Mouse (Mus musculus) neural tube, embryonic 10.5 days (tissue): ENCODE data around the gene Tpst2.

Experiments
- DNase-seq: peaks from one replicate; pipeline ENCODE4 v3.0.0-alpha.2; 2017; ENCODE audit warnings: low spot score; ENCODE audit errors: extremely low spot score

Tpst2 gene

DNA sequence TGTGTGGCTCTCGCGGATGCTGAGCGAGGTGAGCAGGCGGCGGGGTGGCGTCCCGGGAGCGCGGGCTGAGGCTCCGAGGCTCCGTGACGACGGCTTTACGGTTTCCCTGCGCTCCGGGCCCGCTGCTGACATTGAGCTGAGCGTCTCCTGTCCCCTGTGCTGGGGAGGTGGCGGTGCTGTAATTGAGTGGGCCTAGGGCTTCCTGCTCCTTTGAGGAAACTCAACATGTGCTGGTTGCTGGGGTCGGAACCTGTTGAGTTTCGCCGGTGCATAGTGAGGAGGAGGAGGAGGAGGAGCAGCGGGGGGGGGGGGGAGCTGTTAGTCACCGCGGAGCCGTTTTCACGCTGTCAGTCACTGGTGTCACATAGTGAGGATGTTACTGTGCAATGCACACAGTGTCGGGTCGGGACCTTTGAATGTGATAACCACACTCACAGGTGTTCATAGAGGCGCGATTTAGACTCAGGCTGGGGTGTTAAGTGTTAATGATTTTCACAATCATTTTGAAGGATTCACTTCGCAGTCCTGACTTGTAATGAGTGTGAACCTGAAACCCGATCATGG is 50.0 kb downstream of the Tpst2 start:
- no peak for DNase-seq

DNA sequence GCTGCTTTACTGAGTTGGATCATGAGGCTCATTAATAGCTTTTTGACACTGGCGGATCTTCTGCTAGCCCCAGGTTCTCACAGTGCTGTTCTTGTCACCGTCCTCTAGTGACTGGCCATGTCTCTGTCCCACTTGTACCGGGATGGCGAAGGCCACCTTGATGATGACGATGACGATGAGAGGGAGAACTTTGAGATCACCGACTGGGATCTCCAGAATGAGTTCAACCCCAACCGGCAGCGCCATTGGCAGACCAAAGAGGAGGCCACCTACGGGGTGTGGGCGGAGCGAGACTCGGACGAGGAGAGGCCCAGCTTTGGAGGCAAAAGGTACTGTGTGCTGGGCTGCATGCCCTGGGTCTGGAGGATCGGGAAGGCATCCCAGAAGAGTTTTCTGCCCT is 51.4 kb downstream of the Tpst2 start:
- no peak for DNase-seq

DNA sequence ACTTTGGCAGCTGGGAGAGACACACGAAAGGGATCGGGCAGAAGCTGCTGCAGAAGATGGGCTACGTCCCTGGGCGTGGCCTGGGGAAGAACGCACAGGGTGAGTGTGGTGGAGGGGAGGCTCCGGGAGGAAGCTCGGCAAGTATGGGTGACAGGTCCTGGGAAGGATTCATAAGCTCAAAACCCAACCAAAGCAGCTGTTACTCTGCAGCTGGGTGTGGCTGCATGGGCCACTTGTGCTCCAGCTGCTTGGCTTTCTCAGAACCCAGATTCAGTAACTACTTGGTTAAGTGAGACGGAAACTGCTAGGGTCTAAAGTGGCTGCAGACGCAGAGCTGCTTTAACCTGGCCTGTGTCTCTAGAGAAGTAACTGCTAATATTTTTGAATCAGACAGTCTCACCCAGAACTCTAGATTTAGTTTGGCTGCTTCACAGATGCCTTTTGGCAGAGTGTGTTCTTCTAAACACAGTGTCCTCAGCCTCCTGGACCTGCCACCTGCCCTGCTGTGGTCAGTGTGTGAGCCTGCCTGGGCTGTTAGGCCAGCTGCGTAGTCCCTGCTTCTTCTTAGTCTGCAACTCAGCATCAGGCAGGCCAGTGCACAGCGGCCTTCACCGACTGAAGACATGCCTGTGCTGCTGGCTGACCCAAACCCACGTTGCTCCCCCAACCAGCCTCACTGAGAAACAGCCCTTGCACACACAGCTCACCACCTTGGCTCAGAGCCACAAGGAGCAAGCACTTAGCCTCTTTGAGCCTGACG is 53.5 kb downstream of the Tpst2 start:
- DNase-seq: no peak

GRCm38 (mm10) chr5:112335473-112335872 is 59.0 kb downstream of the Tpst2 start:
- DNase-seq: peak; percentile 27

DNA sequence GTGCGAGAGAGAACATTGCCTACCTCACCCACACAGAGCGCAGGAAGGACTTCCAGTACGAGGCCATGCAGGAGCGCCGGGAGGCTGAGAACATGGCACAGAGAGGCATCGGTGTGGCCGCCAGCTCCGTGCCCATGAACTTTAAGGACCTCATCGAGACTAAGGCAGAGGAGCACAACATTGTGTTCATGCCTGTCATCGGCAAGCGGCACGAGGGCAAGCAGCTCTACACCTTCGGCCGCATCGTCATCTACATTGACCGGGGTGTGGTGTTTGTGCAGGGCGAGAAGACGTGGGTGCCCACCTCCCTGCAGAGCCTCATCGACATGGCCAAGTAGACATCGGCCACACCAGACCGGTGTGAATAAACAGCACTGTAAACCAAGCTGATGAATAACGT is 60.5 kb downstream of the Tpst2 start:
- DNase-seq: no peak

DNA sequence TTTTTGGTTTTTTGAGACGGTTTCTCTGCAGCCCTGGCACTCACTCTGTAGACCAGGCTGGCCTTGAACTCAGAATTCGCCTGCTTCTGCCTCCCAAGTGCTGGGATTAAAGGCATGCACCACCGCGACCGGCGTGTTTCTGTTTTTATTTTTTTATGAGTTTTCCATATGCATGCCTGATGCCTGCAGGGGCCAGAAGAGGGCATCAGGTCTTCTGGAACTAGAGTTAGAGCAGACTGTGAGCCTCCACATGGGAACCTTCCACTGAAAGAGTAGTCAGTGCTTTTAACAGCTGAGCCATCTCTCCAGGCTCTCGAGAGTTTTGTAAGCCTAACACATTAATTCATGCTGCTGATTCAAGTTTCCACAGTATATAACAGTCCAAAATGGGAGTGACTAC is 62.7 kb downstream of the Tpst2 start:
- DNase-seq: no peak

DNA sequence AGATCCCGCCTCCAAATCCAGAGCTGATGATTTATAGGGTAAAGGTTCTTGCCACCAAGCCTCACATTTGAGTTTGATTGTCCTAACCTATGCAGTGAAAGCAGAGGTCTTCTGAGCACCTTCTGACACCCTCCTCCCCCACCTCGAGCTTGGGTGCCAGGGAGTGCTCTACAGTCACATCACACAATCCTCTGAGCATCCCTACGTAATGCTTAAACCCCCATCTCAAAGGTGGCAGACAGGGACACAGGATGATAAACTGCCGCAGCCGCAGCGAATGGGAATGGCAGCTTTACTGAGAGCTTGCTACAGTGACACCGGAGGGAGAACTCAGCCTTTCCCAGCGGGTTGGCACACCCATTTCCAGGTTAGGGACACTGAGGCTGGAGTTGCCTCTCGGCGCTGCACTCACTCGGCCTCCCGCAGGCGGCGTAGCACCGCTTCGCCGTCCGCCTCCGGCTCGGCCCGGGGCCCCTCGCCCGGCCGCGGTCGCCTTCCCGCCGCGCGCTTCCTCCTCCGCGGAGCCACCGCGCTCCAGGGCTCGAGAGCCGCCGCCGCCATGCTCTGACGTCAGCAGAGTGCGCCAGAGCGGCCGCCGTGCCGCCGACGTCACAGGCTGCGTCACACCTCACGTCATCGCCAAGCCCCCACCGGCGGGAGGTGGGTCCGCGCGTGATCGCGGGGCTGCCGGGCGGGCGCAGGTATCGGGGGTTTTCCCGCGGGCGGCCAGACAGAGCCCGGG is 66.1 kb downstream of the Tpst2 start, which contains the start of the genes Srrd and Hps4:
TSS of gene Srrd (minus strand) at position 578 of the 742 bp plus-strand sequence.
TSS of gene Hps4 (plus strand) at position 621 of the 742 bp plus-strand sequence.
- peak; percentile 89 for DNase-seq

- DNase-seq: no peak
Measured at GRCm38 (mm10) chr5:112343205-112343595, 66.7 kb downstream of the Tpst2 start.

GRCm38 (mm10) chr5:112344092-112344960 is 67.8 kb downstream of the Tpst2 start:
- DNase-seq: no peak

DNA sequence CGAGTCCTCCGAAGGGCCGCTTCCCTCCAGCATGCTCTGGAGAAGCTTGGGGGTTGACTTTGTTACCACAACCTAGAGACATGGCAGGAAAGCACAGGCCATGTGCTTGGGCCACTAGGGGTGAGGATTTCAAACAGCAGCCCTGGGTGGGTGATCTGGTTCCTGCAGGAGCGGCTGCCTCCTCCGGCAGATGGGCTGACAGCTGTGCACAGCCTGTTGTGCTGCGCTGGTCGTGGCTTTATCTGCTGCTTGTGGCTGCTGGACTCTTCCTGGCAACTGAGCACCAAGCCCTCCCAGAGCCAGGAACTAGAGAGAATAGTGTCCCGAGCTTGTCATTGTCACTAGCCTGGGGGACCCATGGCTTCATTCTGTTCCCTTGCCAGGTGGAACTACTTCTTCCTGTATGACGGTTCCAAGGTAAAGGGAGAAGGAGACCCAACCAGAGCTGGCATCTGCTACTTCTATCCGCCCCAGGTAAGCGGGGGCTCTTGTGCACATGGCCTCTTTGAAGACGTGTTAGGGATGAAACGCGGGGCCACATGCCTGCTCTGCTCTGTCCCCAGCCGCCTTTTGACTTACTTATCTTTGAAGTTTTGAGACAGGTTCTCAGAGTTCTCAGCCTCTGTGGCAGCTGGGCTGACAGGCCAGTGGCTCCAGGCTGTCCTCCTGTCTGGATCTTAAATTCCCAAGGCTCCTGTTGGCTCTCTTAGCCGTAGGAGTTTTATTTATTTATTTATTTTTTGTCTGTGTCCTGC is 69.9 kb downstream of the Tpst2 start:
- no peak for DNase-seq

- no peak for DNase-seq
Measured at GRCm38 (mm10) chr5:112349169-112349568, 72.7 kb downstream of the Tpst2 start.

DNA sequence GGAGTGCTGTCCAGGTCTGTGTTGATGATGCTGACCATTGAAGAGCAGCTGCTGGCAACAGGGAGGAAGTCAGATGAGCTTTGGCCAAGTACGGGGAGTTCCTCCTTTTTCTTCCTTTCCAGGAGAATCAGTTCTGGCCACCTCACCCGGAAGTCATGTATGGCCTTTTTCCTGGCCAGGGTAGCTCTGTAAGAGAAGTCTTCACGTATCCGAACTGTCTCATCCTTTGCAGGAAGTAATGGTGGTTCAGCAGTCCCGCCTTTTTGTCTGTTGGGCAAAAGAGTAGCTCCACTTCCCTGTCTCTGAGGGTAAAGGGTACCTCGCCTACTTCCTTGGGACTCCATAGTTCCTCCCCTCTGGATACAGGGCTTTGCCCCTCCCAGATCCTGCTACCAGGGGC is 79.0 kb downstream of the Tpst2 start:
- no peak for DNase-seq

DNA sequence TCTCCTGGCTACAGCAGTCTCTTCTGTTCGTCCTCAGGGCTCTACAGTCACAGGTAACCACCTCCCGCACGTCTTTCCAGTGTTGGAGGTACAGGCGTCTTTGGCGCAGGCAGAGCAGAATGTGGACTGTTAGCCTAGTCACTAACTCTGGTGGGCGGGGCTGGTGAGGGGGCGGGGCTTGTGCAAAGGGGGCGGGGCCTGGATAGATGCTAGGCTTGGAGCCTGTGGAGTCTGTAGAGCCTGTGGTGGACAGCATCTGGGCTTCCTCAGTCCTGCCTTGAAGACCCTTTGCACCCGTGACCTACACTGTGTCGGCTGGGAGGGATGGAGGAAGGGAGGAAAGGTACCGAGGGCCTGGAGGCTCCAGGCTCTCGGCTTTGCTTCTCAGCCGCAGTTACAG is 79.4 kb downstream of the Tpst2 start, which contains the start of gene Gm6583:
TSS of gene Gm6583 (minus strand) at position 124 of the 400 bp plus-strand sequence.
- no peak for DNase-seq

GRCm38 (mm10) chr5:112356322-112356721 is 79.8 kb downstream of the Tpst2 start:
- no peak for DNase-seq

DNA sequence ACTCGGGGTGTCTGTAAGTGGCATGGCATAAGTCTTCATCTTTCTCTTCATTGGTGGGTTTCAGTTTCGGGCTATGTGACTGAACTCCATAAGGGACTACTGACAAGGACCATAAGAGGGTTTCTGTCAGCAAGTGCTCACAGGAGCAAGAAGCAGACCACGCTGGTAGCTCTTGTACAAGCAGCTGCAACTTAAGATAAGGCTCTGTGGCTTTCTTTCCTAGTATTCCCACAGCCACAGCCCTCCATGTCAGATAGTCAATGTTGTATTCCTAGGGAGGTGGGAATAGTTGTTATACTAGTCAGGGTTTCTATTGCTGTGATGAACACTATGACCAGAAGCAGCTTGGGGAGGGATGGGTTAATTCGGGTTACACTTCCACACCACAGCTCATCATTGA is 83.0 kb downstream of the Tpst2 start:
- no peak for DNase-seq

GRCm38 (mm10) chr5:112360077-112360476 is 83.6 kb downstream of the Tpst2 start:
- DNase-seq: no peak

DNA sequence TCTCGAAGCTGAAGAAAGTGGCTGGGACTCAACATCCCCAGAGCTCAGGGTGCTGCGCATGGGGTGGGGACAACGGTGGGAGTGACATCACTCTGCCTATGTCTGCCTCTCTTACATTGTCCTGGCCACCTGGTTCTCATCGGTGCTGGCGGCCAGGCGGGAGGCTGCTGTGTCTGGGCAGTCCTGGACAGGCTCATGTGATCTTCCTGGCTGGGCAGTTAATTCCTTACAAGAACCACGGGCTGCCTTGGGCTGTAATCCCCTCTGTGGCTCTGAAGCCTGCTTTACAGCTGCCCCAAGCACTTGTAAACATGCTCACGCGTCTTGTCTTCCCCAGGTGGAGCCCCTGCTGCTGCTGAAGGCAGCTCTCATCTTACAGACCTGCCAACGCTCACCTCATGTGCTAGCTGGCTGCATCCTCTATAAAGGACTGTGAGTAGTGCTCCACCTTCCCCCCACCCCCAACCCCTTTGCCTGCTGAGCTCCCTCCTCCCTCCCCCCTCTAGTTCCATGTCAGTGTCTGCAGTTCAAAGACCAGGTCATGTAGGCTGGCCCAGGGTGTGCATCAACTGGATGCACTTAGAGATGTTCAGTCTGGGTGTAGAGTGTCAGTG is 87.8 kb downstream of the Tpst2 start:
- DNase-seq: no peak
